Mouse (Mus musculus) stomach, postnatal 0 days (tissue): ENCODE data around the gene Abl2. TPM values are rescaled to one million over a fixed set of nuclear protein-coding genes. Genes with fewer than 3 reads are reported as not detected.

Source experiments
- ATAC-seq: fragments of 200-750 bp; cut with Nextera tagmentation; 2 replicates; pipeline ENCODE4 v1.8.0; 2017; ENCODE audit not compliant: low FRiP score, low TSS enrichment
- DNase-seq: peaks from one replicate; pipeline ENCODE4 v3.0.0-alpha.2; 2016; ENCODE audit warnings: low spot score
- H3K27ac ChIP-seq: fragments of 300-500 bp; sonication (generic); replicated peaks from 2 replicates; pipeline ENCODE4 v1.5.1; 2014; ENCODE audit warnings: mild to moderate bottlenecking, control low read depth
- H3K27me3 ChIP-seq: fragments of 300-500 bp; sonication (generic); 2 replicates; pipeline ENCODE4 v1.6.1; 2014; ENCODE audit warnings: low read length; ENCODE audit not compliant: control insufficient read depth, insufficient read depth
- H3K36me3 ChIP-seq: fragments of 300-500 bp; sonication (generic); 2 replicates; pipeline ENCODE4 v1.6.1; 2014; ENCODE audit warnings: low read length, mixed read lengths; ENCODE audit not compliant: control insufficient read depth, insufficient read depth
- H3K4me1 ChIP-seq: fragments of 300-500 bp; sonication (generic); replicated peaks from 2 replicates; pipeline ENCODE4 v1.6.1; 2014; ENCODE audit warnings: antibody characterized with exemption; ENCODE audit not compliant: control insufficient read depth, insufficient read depth
- H3K4me2 ChIP-seq: fragments of 300-500 bp; sonication (generic); replicated peaks from 2 replicates; pipeline ENCODE4 v1.6.1; 2014; ENCODE audit warnings: low read depth, mild to moderate bottlenecking, control low read depth, moderate library complexity
- H3K4me3 ChIP-seq: fragments of 300-500 bp; sonication (generic); 2 replicates; pipeline ENCODE4 v1.5.1; 2014; ENCODE audit warnings: low read depth, low read length, control low read depth
- H3K9ac ChIP-seq: fragments of 300-500 bp; sonication (generic); 2 replicates; pipeline ENCODE4 v1.6.1; 2014; ENCODE audit warnings: mild to moderate bottlenecking, low read length, control low read depth, mixed read lengths
- H3K9me3 ChIP-seq: fragments of 300-500 bp; sonication (generic); 2 replicates; pipeline ENCODE4 v1.6.1; 2016; ENCODE audit warnings: low read length; ENCODE audit not compliant: control insufficient read depth
- CTCF ChIP-seq: IDR thresholded peaks from 2 replicates; pipeline ENCODE4 v1.5.1; 2016; ENCODE audit warnings: antibody characterized with exemption, low read depth, mild to moderate bottlenecking, moderate library complexity
- EP300 ChIP-seq: optimal IDR thresholded peaks from 2 replicates; pipeline ENCODE3; 2016; ENCODE audit warnings: antibody characterized with exemption
- WGBS: fragments of 180-500 bp; shearing (Covaris S2); extraction: QIAGEN DNeasy Blood & Tissue Kit; methylation state at CpG from one replicate; pipeline ENCODE4 v1.1.7; 2014; 5-methylcytosine and 5-hydroxymethylcytosine counted together
- polyA plus RNA-seq: library from polyadenylated mRNA; unstranded; fragments of >200 nt; fragmentation: Nextera tagmentation; extraction: Ambion mirVana; gene quantifications from 2 replicates; pipeline ENCODE4 v1.2.1, GENCODE M21; 2015

Abl2 gene
- polyA plus RNA-seq, 1 experiment from 2014 or later: 1.4 TPM

GRCm38 (mm10) chr1:156543999-156544398 lies 14.6 kb upstream of the Abl2 start:
- H3K9ac ChIP-seq: no peak overlapping the region
- no peaks in the 10 kb centered on the region for H3K36me3 ChIP-seq
- no peak overlapping the region for H3K27ac ChIP-seq
- DNase-seq (no peak), ATAC-seq (no peak)
- no peaks in the 10 kb centered on the region for H3K4me1 ChIP-seq
- no peaks in the 10 kb centered on the region for H3K9me3 ChIP-seq
- 22% methylated on average over 12 of the region's 12 CpGs for WGBS
- no peak overlapping the region for H3K4me2 ChIP-seq
- TF ChIP-seq CTCF (no peak), EP300 (no peak)
- H3K4me3 ChIP-seq: no peak overlapping the region
- no peaks in the 10 kb centered on the region for H3K27me3 ChIP-seq

GRCm38 (mm10) chr1:156558950-156559640 lies 509 bp downstream of the Abl2 start:
- peak overlapping the region; percentile 100 for H3K9ac ChIP-seq
- no peak for TF ChIP-seq EP300
- TF ChIP-seq CTCF: no peak
- H3K4me3 ChIP-seq: peak overlapping the region; percentile 99
- H3K9me3 ChIP-seq: no peaks in the 10 kb centered on the region
- H3K4me1 ChIP-seq: peaks cover 2% of the 10 kb centered on the region; the same call in 1 of the 2 replicates
- H3K4me2 ChIP-seq: peak overlapping the region; percentile 78
- ATAC-seq (peak; percentile 62), DNase-seq (peak; percentile 67)
- under 1% methylated on average over 60 of the region's 66 CpGs for WGBS
- no peaks in the 10 kb centered on the region for H3K36me3 ChIP-seq
- H3K27me3 ChIP-seq: no peaks in the 10 kb centered on the region
- peak overlapping the region; percentile 93 for H3K27ac ChIP-seq

- Histone ChIP-seq H3K4me1 (peaks cover 2% of the 10 kb centered on the region; the same call in 1 of the 2 replicates), H3K9ac (peak overlapping the region; percentile 100), H3K4me3 (peak overlapping the region; percentile 99), H3K27me3 (no peaks in the 10 kb centered on the region), H3K4me2 (peak overlapping the region; percentile 78), H3K27ac (peak overlapping the region; percentile 93; the same call in 1 of the 2 replicates), H3K9me3 (no peaks in the 10 kb centered on the region), H3K36me3 (no peaks in the 10 kb centered on the region)
- ATAC-seq: no peak
- TF ChIP-seq EP300 (no peak), CTCF (no peak)
- DNase-seq: peak; percentile 17
- 4% methylated on average over 8 of the region's 8 CpGs for WGBS
These were observed 1.0 kb downstream of the Abl2 start for GRCm38 (mm10) chr1:156559641-156560020.

GRCm38 (mm10) chr1:156560500-156560899 lies 1.9 kb downstream of the Abl2 start:
- no peak for ATAC-seq
- H3K4me3 ChIP-seq: no peak overlapping the region
- H3K36me3 ChIP-seq: no peaks in the 10 kb centered on the region
- no peak for TF ChIP-seq EP300
- no peak for TF ChIP-seq CTCF
- no peak overlapping the region for H3K9ac ChIP-seq
- H3K27me3 ChIP-seq: no peaks in the 10 kb centered on the region
- H3K4me2 ChIP-seq: 0 out of 2 replicates have a peak overlapping the region, but pooled peaks have one; percentile 3
- DNase-seq: no peak
- no peaks in the 10 kb centered on the region for H3K9me3 ChIP-seq
- WGBS: 89% methylated on average over 9 of the region's 9 CpGs
- H3K27ac ChIP-seq: no peak overlapping the region
- H3K4me1 ChIP-seq: peaks cover 2% of the 10 kb centered on the region; the same call in 1 of the 2 replicates

GRCm38 (mm10) chr1:156565328-156565727 lies 6.7 kb downstream of the Abl2 start:
- no peaks in the 10 kb centered on the region for H3K36me3 ChIP-seq
- H3K9me3 ChIP-seq: no peaks in the 10 kb centered on the region
- H3K4me1 ChIP-seq: no peaks in the 10 kb centered on the region
- DNase-seq (no peak), ATAC-seq (no peak)
- no peak for TF ChIP-seq CTCF
- no peak for TF ChIP-seq EP300
- H3K4me3 ChIP-seq: no peak overlapping the region
- 69% methylated on average over 2 of the region's 2 CpGs for WGBS
- H3K9ac ChIP-seq: no peak overlapping the region
- H3K4me2 ChIP-seq: no peak overlapping the region
- H3K27ac ChIP-seq: no peak overlapping the region
- no peaks in the 10 kb centered on the region for H3K27me3 ChIP-seq

- DNase-seq: peak; percentile 40
- H3K27me3 ChIP-seq: no peaks in the 10 kb centered on the region
- no peak overlapping the region for H3K9ac ChIP-seq
- H3K27ac ChIP-seq: no peak overlapping the region
- no peaks in the 10 kb centered on the region for H3K9me3 ChIP-seq
- WGBS: 98% methylated on average over 3 of the region's 3 CpGs
- no peaks in the 10 kb centered on the region for H3K36me3 ChIP-seq
- TF ChIP-seq CTCF (peak; percentile 62), EP300 (no peak)
- H3K4me2 ChIP-seq: no peak overlapping the region
- no peak overlapping the region for H3K4me3 ChIP-seq
- no peaks in the 10 kb centered on the region for H3K4me1 ChIP-seq
- no peak for ATAC-seq
These were observed 7.5 kb downstream of the Abl2 start for GRCm38 (mm10) chr1:156566132-156566531.
